Mouse (Mus musculus) CD8-positive naive resting alpha-beta T cell, adult 57 days (primary cell): ENCODE measurements around the gene Tap2. TPM values are rescaled to one million over a fixed set of nuclear protein-coding genes. Genes with fewer than 3 reads are reported as not detected.

Source experiments
- total RNA-seq: library from RNA; stranded (reverse); gene quantifications from one replicate; pipeline ENCODE4 v1.2.4, GENCODE M21; 2023

Gene Tap2
- 150 TPM for total RNA-seq

GRCm38 (mm10) chr17:34203444-34203843 lies at the start of gene Tap2:
Gene Tap2, plus strand, starts transcription at chr17:34203527.

GRCm38 (mm10) chr17:34187261-34187916 lies 15.9 kb upstream of the Tap2 start, which contains the start of the genes Tap1 and Psmb9:
Gene Tap1, plus strand, starts transcription at chr17:34187553.
Gene Psmb9, minus strand, starts transcription at chr17:34187764.

GRCm38 (mm10) chr17:34196941-34197894 lies 6.1 kb upstream of the Tap2 start, which contains the start of gene Psmb8:
Gene Psmb8, plus strand, starts transcription at chr17:34197721.

GRCm38 (mm10) chr17:34238706-34239105 lies 35.4 kb downstream of the Tap2 start, which contains the start of gene H2-Ob:
Gene H2-Ob, plus strand, starts transcription at chr17:34238903.

GRCm38 (mm10) chr17:34257594-34258375 lies 54.5 kb downstream of the Tap2 start, which contains the start of gene H2-Ab1:
Gene H2-Ab1, plus strand, starts transcription at chr17:34257689.

Other genes with a start within 250 kb of the Tap2 start
- 58.6 TPM for gene Vps52, start 247.7 kb upstream of the Tap2 start, total RNA-seq
- 2,292 TPM for gene Rps18, start 247.5 kb upstream of the Tap2 start, total RNA-seq
- gene H2-K1, start 203.2 kb upstream of the Tap2 start, total RNA-seq: 4,625 TPM
- 32.6 TPM for gene Ring1, start 178.8 kb upstream of the Tap2 start, total RNA-seq
- 140 TPM for gene H2-Ke6, start 175.5 kb upstream of the Tap2 start, total RNA-seq
- 91.6 TPM for gene Slc39a7, start 171.8 kb upstream of the Tap2 start, total RNA-seq
- gene Rxrb, start 171.7 kb upstream of the Tap2 start, total RNA-seq: 103 TPM
- gene Col11a2, start 164.1 kb upstream of the Tap2 start, total RNA-seq: 21.9 TPM
- 24.7 TPM for gene H2-Oa, start 111.2 kb upstream of the Tap2 start, total RNA-seq
- gene H2-DMa, start 84.0 kb upstream of the Tap2 start, total RNA-seq: 62.7 TPM
- 368 TPM for gene Brd2, start 80.9 kb upstream of the Tap2 start, total RNA-seq
- gene H2-DMb2, start 60.2 kb upstream of the Tap2 start, total RNA-seq: 84.9 TPM
- gene H2-DMb1, start 50.5 kb upstream of the Tap2 start, total RNA-seq: 48.5 TPM
- 168 TPM for gene Tap1, start 16.0 kb upstream of the Tap2 start, total RNA-seq
- gene Psmb9, start 15.8 kb upstream of the Tap2 start, total RNA-seq: 152 TPM
- gene Psmb8, start 5.8 kb upstream of the Tap2 start, total RNA-seq: 252 TPM
- 104 TPM for gene H2-Ob, start 35.4 kb downstream of the Tap2 start, total RNA-seq
- gene H2-Ab1, start 54.2 kb downstream of the Tap2 start, total RNA-seq: 338 TPM
- gene H2-Aa, start 84.3 kb downstream of the Tap2 start, total RNA-seq: 347 TPM
- 266 TPM for gene H2-Eb1, start 102.3 kb downstream of the Tap2 start, total RNA-seq
- gene H2-Eb2, start 122.1 kb downstream of the Tap2 start, total RNA-seq: 3.2 TPM
- gene Btnl2, start 151.3 kb downstream of the Tap2 start, total RNA-seq: 1.2 TPM
- 0.40 TPM for gene Btnl1, start 173.6 kb downstream of the Tap2 start, total RNA-seq
- gene BC051142, start 195.3 kb downstream of the Tap2 start, total RNA-seq: 0.95 TPM